Mouse (Mus musculus): ENCODE data around the gene Il22. TPM values are rescaled to one million over a fixed set of nuclear protein-coding genes. Genes with fewer than 3 reads are reported as not detected.

Gene Il22
- total RNA-seq, 2 experiments from 2014 or later, result not detected

Other genes with a start within 250 kb of the Il22 start
- 1 to 10 TPM; 2.4 to 3.9 TPM for gene Mdm1, start 63.1 kb upstream of the Il22 start, total RNA-seq (2021)
- gene Gm32717, start 35.8 kb downstream of the Il22 start, total RNA-seq (2021), result under 1 TPM; 0.59 to 0.62 TPM
- gene Gm32802, start 53.7 kb downstream of the Il22 start, total RNA-seq (2021), result under 1 TPM; 0.59 to 0.62 TPM
- gene Iltifb, start 90.1 kb downstream of the Il22 start, total RNA-seq (2021), result not detected
- not detected for gene Gm9040, start 122.0 kb downstream of the Il22 start, total RNA-seq (2021)
- gene Gm9044, start 127.5 kb downstream of the Il22 start, total RNA-seq (2021), result not detected
- gene Gm9045, start 132.9 kb downstream of the Il22 start, total RNA-seq (2021), result not detected
- gene Gm9046, start 138.3 kb downstream of the Il22 start, total RNA-seq (2021), result not detected
- not detected for gene Gm9048, start 143.7 kb downstream of the Il22 start, total RNA-seq (2021)
- not detected for gene Gm9049, start 149.2 kb downstream of the Il22 start, total RNA-seq (2021)
- gene Ifng, start 236.1 kb downstream of the Il22 start, total RNA-seq (2021), result not detected

Data from heart, postnatal 25 days (tissue).